Mouse (Mus musculus) lung, adult 2 months (tissue): ENCODE results near the gene Fbxo9. TPM values are rescaled to one million over a fixed set of nuclear protein-coding genes. Genes with fewer than 3 reads are reported as not detected.

Experiments
- DNase-seq: peaks from one replicate; pipeline ENCODE4 v3.0.0; 2022
- H3K4me1 ChIP-seq: fragments of 200-500 bp; 2 replicates; pipeline ENCODE4 v1.6.1; 2011; ENCODE audit warnings: low read length; ENCODE audit not compliant: control insufficient read depth, insufficient read depth
- H3K4me3 ChIP-seq: fragments of 200-500 bp; replicated peaks from 2 replicates; pipeline ENCODE3; 2011; ENCODE audit warnings: low read depth, mild to moderate bottlenecking, control low read depth, low read length; ENCODE audit errors: extremely low read depth
- CTCF ChIP-seq: fragments of 200-500 bp; IDR thresholded peaks from 2 replicates; pipeline ENCODE4 v1.5.1; 2011; ENCODE audit warnings: mild to moderate bottlenecking, low read length, control low read depth; ENCODE audit not compliant: insufficient read depth
- POLR2A ChIP-seq: fragments of 200-500 bp; IDR thresholded peaks from 2 replicates; pipeline ENCODE4 v1.6.1; 2011; ENCODE audit warnings: low read depth, mild to moderate bottlenecking, control low read depth, low read length, borderline replicate concordance; ENCODE audit errors: extremely low read depth
- WGBS: fragments of 180-500 bp; shearing (Covaris S2); methylation state at CpG from one replicate; pipeline ENCODE4 v1.1.7; 2018; 5-methylcytosine and 5-hydroxymethylcytosine counted together
- polyA plus RNA-seq: library from polyadenylated mRNA; depleted of rRNA; stranded (reverse); fragments of >200 nt; gene quantifications from 2 replicates; pipeline ENCODE4 v1.2.3, GENCODE M21; 2012

The Fbxo9 gene
- polyA plus RNA-seq, 1 experiment, result 79.3 TPM

- Histone ChIP-seq H3K4me3 (no peak overlapping the region), H3K4me1 (peaks cover 3% of the 10 kb centered on the region; the same call in 1 of the 2 replicates)
- 54% methylated on average over 5 of the region's 5 CpGs for WGBS
- TF ChIP-seq POLR2A (no peak), CTCF (no peak)
- no peak for DNase-seq
These were observed 7.9 kb downstream of the Fbxo9 start for GRCm38 (mm10) chr9:78100956-78101355.

- WGBS, result 95% methylated on average over 6 of the region's 6 CpGs
- 0 out of 2 replicates have a peak, but pooled peaks have one; percentile 22 for TF ChIP-seq CTCF
- no peak for TF ChIP-seq POLR2A
- H3K4me1 ChIP-seq, result no peaks in the 10 kb centered on the region
- no peak for DNase-seq
- H3K4me3 ChIP-seq, result no peak overlapping the region
These were observed 12.5 kb downstream of the Fbxo9 start for GRCm38 (mm10) chr9:78096376-78096775.

DNA sequence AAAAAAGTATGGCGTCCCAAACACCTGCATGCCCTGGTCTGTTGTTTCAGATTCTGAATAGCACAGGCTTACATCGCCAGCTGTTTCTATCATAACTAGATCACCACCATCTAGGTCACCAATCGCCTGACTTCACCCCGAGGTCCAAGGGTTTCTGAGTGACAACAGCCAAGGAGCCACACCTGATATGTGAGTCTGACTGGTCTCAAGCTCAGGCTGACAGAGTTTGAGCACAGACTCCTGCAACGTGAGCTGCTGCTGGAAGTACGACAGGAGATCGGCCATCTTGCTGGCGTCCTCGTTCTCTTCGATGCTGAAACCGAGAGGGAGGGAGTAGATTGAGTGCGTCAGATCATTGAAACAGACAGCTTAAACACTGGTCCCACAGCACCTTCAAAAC, 13.2 kb downstream of the Fbxo9 start:
- Histone ChIP-seq H3K4me1 (no peaks in the 10 kb centered on the region), H3K4me3 (no peak overlapping the region)
- DNase-seq, result no peak
- no peak for TF ChIP-seq CTCF
- TF ChIP-seq POLR2A, result no peak
- WGBS, result 95% methylated on average over 12 of the region's 12 CpGs

- 93% methylated on average over 3 of the region's 3 CpGs for WGBS
- TF ChIP-seq POLR2A (no peak), CTCF (no peak)
- Histone ChIP-seq H3K4me3 (no peak overlapping the region), H3K4me1 (no peaks in the 10 kb centered on the region)
- no peak for DNase-seq
These were observed 18.3 kb downstream of the Fbxo9 start for GRCm38 (mm10) chr9:78090596-78090995.

DNA sequence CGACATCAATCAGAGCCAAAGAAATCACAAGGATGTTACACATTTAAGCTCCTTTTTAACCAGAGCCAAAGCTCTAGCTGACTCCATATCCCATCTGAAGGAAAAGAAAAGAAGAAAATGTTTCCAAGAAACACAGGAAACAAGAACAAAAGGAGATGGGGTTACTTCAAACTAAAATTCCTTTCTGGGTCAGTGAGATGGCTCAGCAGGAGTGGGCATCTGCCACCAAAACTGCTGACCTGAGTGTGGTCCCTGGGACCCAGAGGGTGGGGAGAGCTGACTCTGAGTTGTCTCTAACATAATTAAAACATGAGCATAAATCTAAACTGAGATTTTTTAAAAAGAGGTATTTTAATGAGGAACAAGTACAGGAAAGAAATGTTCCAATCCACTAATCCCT, 19.0 kb downstream of the Fbxo9 start:
- no peak overlapping the region for H3K4me3 ChIP-seq
- TF ChIP-seq CTCF (no peak), POLR2A (no peak)
- 74% methylated on average over 1 of the region's 1 CpGs for WGBS
- no peak for DNase-seq
- no peaks in the 10 kb centered on the region for H3K4me1 ChIP-seq

- no peak for DNase-seq
- no peak for TF ChIP-seq POLR2A
- TF ChIP-seq CTCF, result no peak
- WGBS, result 74% methylated on average over 7 of the region's 7 CpGs
These were observed 19.9 kb downstream of the Fbxo9 start for GRCm38 (mm10) chr9:78088971-78089370.

GRCm38 (mm10) chr9:78088521-78088920, 20.3 kb downstream of the Fbxo9 start:
- DNase-seq, result no peak

More at GRCm38 (mm10) chr9:78088971-78089370, 19.9 kb downstream of the Fbxo9 start:
- Histone ChIP-seq H3K4me3 (no peak overlapping the region), H3K4me1 (no peaks in the 10 kb centered on the region)

GRCm38 (mm10) chr9:78087751-78088150, 21.1 kb downstream of the Fbxo9 start:
- 93% methylated on average over 9 of the region's 9 CpGs for WGBS
- no peak for DNase-seq
- TF ChIP-seq POLR2A (no peak), CTCF (no peak)

More at GRCm38 (mm10) chr9:78088521-78088920, 20.3 kb downstream of the Fbxo9 start:
- Histone ChIP-seq H3K4me1 (no peaks in the 10 kb centered on the region), H3K4me3 (no peak overlapping the region)
- WGBS, result 72% methylated on average over 4 of the region's 4 CpGs
- TF ChIP-seq POLR2A (no peak), CTCF (no peak)

GRCm38 (mm10) chr9:78085722-78086287, 23.1 kb downstream of the Fbxo9 start:
- Histone ChIP-seq H3K4me3 (no peak overlapping the region), H3K4me1 (no peaks in the 10 kb centered on the region)
- no peak for DNase-seq
- 82% methylated on average over 14 of the region's 14 CpGs for WGBS
- no peak for TF ChIP-seq POLR2A
- no peak for TF ChIP-seq CTCF

More at GRCm38 (mm10) chr9:78087751-78088150, 21.1 kb downstream of the Fbxo9 start:
- H3K4me1 ChIP-seq, result no peaks in the 10 kb centered on the region
- no peak overlapping the region for H3K4me3 ChIP-seq

DNA sequence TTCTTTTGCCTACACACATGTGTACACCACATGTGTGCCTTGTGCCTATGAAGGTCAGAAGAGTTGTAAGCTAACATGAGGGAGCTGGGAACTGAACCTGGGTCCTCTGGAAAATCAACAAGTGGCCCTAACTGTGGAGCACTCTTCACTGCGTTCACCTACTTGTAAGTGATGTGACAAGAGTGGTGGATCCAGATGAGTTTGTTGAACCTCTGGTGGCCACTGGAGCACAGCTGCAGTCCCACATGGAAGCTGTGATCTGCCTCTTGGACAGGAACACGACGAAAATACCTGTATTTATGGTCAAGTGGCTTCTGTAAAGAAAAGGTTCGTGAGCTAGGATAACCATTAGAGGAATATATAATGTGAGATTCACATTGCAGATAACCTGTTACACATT, 24.5 kb downstream of the Fbxo9 start:
- WGBS, result 90% methylated on average over 4 of the region's 4 CpGs
- Histone ChIP-seq H3K4me1 (no peaks in the 10 kb centered on the region), H3K4me3 (no peak overlapping the region)
- TF ChIP-seq CTCF (no peak), POLR2A (no peak)
- DNase-seq, result no peak
